Mouse (Mus musculus) erythroblast, embryonic 14.5 days (primary cell): Measurements from ENCODE around the gene Arpc5.
"Not testable (repeated sequence)": the region's sequence is repeated elsewhere in the genome, so short reads cannot be mapped to it uniquely, and the experiment has no call there.

Experiments used
- GATA1 ChIP-seq: IDR thresholded peaks from 2 replicates; pipeline ENCODE4 v1.6.1; 2012; ENCODE audit warnings: low read length, inconsistent platforms, mixed read lengths
- TAL1 ChIP-seq: IDR thresholded peaks from 3 replicates; pipeline ENCODE4 v1.6.1; 2012; ENCODE audit warnings: low read length, inconsistent platforms, mixed read lengths

GRCm38 (mm10) chr1:152774601-152775000, 8.3 kb downstream of the Arpc5 start:
- TF ChIP-seq GATA1, TAL1: not testable (repeated sequence)
